Mouse (Mus musculus) MEL (cell line): Measurements from ENCODE around the gene Prss12. TPM values are rescaled to one million over a fixed set of nuclear protein-coding genes. Genes with fewer than 3 reads are reported as not detected.
A peak's percentile ranks its signal among the peaks of the same experiment; 100 is the strongest.
"Not testable (repeated sequence)": the region's sequence is repeated elsewhere in the genome, so short reads cannot be mapped to it uniquely, and the experiment has no call there.

Source experiments
- DNase-seq: peaks from one replicate; pipeline ENCODE4 v3.0.0; 2011; ENCODE audit warnings: low read depth, low spot score
- H3K27ac ChIP-seq: 2 replicates; pipeline ENCODE4 v1.5.1; 2012; ENCODE audit warnings: low read depth, mild to moderate bottlenecking, control low read depth, low read length, moderate library complexity; ENCODE audit not compliant: control insufficient read depth
- H3K27me3 ChIP-seq, 2 experiments: fragments of 150-350 bp in 1 of 2; sonication (generic) in 1 of 2; 2 replicates each; pipeline ENCODE4 v1.6.1; 2012; ENCODE audit warnings: low read length in 2 of 2, mild to moderate bottlenecking in 2 of 2, improper control_type of control experiment in 1 of 2, moderate library complexity in 1 of 2; ENCODE audit not compliant: insufficient read depth in 2 of 2, control insufficient read depth in 1 of 2
- H3K36me3 ChIP-seq, 2 experiments: 2 replicates each; pipeline ENCODE4 v1.6.1; 2012 to 2014; ENCODE audit warnings: low read length in 2 of 2, improper control_type of control experiment in 1 of 2, inconsistent platforms in 1 of 2, mild to moderate bottlenecking in 1 of 2; ENCODE audit not compliant: insufficient read depth in 2 of 2, control insufficient read depth in 1 of 2
- H3K4me1 ChIP-seq, 2 experiments: fragments of 150-350 bp in 1 of 2; sonication (generic) in 1 of 2; 2 replicates each; pipeline ENCODE4 v1.6.1; 2012; ENCODE audit warnings: low read length in 2 of 2, improper control_type of control experiment in 1 of 2, mild to moderate bottlenecking in 1 of 2; ENCODE audit not compliant: insufficient read depth in 2 of 2, control insufficient read depth in 1 of 2
- H3K4me3 ChIP-seq, 2 experiments: fragments of 150-350 bp in 1 of 2; sonication (generic) in 1 of 2; 2 replicates each; pipeline ENCODE4 v1.5.1; 2012; ENCODE audit warnings: low read depth in 2 of 2, low read length in 2 of 2, mild to moderate bottlenecking in 2 of 2, moderate library complexity in 2 of 2, control low read depth in 1 of 2, improper control_type of control experiment in 1 of 2; ENCODE audit not compliant: control insufficient read depth in 1 of 2, insufficient read depth in 1 of 2
- H3K79me2 ChIP-seq: 2 replicates; pipeline ENCODE4 v1.6.1; 2012; ENCODE audit warnings: mild to moderate bottlenecking, low read length, moderate library complexity; ENCODE audit not compliant: control insufficient read depth, poor library complexity, insufficient read depth
- H3K9ac ChIP-seq: 2 replicates; pipeline ENCODE4 v1.6.1; 2012; ENCODE audit warnings: low read depth, mild to moderate bottlenecking, control low read depth, low read length, moderate library complexity; ENCODE audit not compliant: control insufficient read depth, poor library complexity, severe bottlenecking
- H3K9me3 ChIP-seq: fragments of 150-350 bp; sonication (generic); replicated peaks from 2 replicates; pipeline ENCODE4 v1.6.1; 2012; ENCODE audit warnings: mild to moderate bottlenecking, low read length, improper control_type of control experiment, moderate library complexity; ENCODE audit not compliant: insufficient read depth
- CHD2 ChIP-seq: IDR thresholded peaks from 2 replicates; pipeline ENCODE4 v1.6.1; 2011; ENCODE audit warnings: low read length, improper control_type of control experiment
- CTCF ChIP-seq, 3 experiments: IDR thresholded peaks in 2 of 3; conservative IDR thresholded peaks in 1 of 3; 2 replicates each; pipeline ENCODE4 v1.5.1; 2011 to 2012; ENCODE audit warnings: low read length in 3 of 3, low read depth in 2 of 3, mild to moderate bottlenecking in 2 of 3, improper control_type of control experiment in 1 of 3, inconsistent platforms in 1 of 3, mixed read lengths in 1 of 3, moderate library complexity in 1 of 3; ENCODE audit not compliant: control insufficient read depth in 1 of 3, insufficient read depth in 1 of 3, poor library complexity in 1 of 3, severe bottlenecking in 1 of 3
- ELF1 ChIP-seq: IDR thresholded peaks from 2 replicates; pipeline ENCODE4 v1.6.1; 2014; ENCODE audit warnings: low read depth, mild to moderate bottlenecking, inconsistent platforms, low read length, improper control_type of control experiment, moderate library complexity
- EP300 ChIP-seq, 2 experiments: IDR thresholded peaks; 2 replicates each; pipeline ENCODE4 v1.6.1; 2011; ENCODE audit warnings: improper control_type of control experiment in 2 of 2, low read length in 2 of 2, low read depth in 1 of 2, mild to moderate bottlenecking in 1 of 2
- GABPA ChIP-seq: IDR thresholded peaks from 2 replicates; pipeline ENCODE4 v1.6.1; 2012; ENCODE audit warnings: low read depth, mild to moderate bottlenecking, inconsistent platforms, low read length, improper control_type of control experiment, moderate library complexity
- GATA1 ChIP-seq: IDR thresholded peaks from 2 replicates; pipeline ENCODE4 v1.6.1; 2011; ENCODE audit warnings: low read depth, low read length, improper control_type of control experiment
- MEF2A ChIP-seq: IDR thresholded peaks from 2 replicates; pipeline ENCODE4 v1.6.1; 2014; ENCODE audit warnings: low read depth, mild to moderate bottlenecking, inconsistent platforms, low read length, improper control_type of control experiment; ENCODE audit not compliant: poor library complexity, insufficient replicate concordance, severe bottlenecking; ENCODE audit errors: extremely low read depth
- MXI1 ChIP-seq: IDR thresholded peaks from 2 replicates; pipeline ENCODE4 v1.6.1; 2011; ENCODE audit warnings: mild to moderate bottlenecking, low read depth, low read length, improper control_type of control experiment
- MYB ChIP-seq: IDR thresholded peaks from 2 replicates; pipeline ENCODE4 v1.6.1; 2011; ENCODE audit warnings: mild to moderate bottlenecking, low read depth, low read length, improper control_type of control experiment
- NRF1 ChIP-seq: IDR thresholded peaks from 2 replicates; pipeline ENCODE4 v1.6.1; 2014; ENCODE audit warnings: low read depth, mild to moderate bottlenecking, inconsistent platforms, low read length, improper control_type of control experiment, moderate library complexity; ENCODE audit not compliant: poor library complexity, insufficient read depth, severe bottlenecking
- RCOR1 ChIP-seq: IDR thresholded peaks from 2 replicates; pipeline ENCODE4 v1.6.1; 2012; ENCODE audit warnings: low read depth, mild to moderate bottlenecking, inconsistent platforms, low read length, improper control_type of control experiment
- TAL1 ChIP-seq: IDR thresholded peaks from 2 replicates; pipeline ENCODE4 v1.6.1; 2012; ENCODE audit warnings: mild to moderate bottlenecking, inconsistent platforms, low read length, moderate library complexity, mixed read lengths
- TBP ChIP-seq: IDR thresholded peaks from 2 replicates; pipeline ENCODE4 v1.8.0; 2011; ENCODE audit warnings: low read depth, low read length, improper control_type of control experiment
- TCF12 ChIP-seq: IDR thresholded peaks from 2 replicates; pipeline ENCODE4 v1.6.1; 2014; ENCODE audit warnings: low read depth, mild to moderate bottlenecking, inconsistent platforms, low read length, improper control_type of control experiment, moderate library complexity
- UBTF ChIP-seq: IDR thresholded peaks from 2 replicates; pipeline ENCODE4 v1.6.1; 2012; ENCODE audit warnings: low read depth, mild to moderate bottlenecking, inconsistent platforms, low read length, improper control_type of control experiment, moderate library complexity, borderline replicate concordance; ENCODE audit not compliant: insufficient read depth
- ZC3H11A ChIP-seq: IDR thresholded peaks from 2 replicates; pipeline ENCODE4 v1.6.1; 2012; ENCODE audit warnings: low read depth, mild to moderate bottlenecking, inconsistent platforms, low read length, improper control_type of control experiment
- ZKSCAN1 ChIP-seq: IDR thresholded peaks from 2 replicates; pipeline ENCODE4 v1.6.1; 2012; ENCODE audit warnings: low read depth, mild to moderate bottlenecking, inconsistent platforms, low read length, improper control_type of control experiment, moderate library complexity
- ZMIZ1 ChIP-seq: IDR thresholded peaks from 2 replicates; pipeline ENCODE4 v1.6.1; 2012; ENCODE audit warnings: low read depth, mild to moderate bottlenecking, inconsistent platforms, low read length, improper control_type of control experiment, moderate library complexity
- polyA plus RNA-seq, 2 experiments: library from polyadenylated mRNA; stranded (reverse) in 1 of 2; unstranded in 1 of 2; fragments of >175 nt in 1 of 2; fragments of >200 nt in 1 of 2; gene quantifications; 2 replicates each; pipeline versions ENCODE4 v1.2.1 to v1.2.4; 2012; ENCODE audit warnings: low replicate concordance in 2 of 2, low read depth in 1 of 2; ENCODE audit not compliant: insufficient read length in 2 of 2, insufficient read depth in 1 of 2, missing spikeins in 1 of 2
- total RNA-seq: library from RNA; depleted of rRNA; stranded (reverse); fragments of 300-350 nt; gene quantifications from 2 replicates; pipeline ENCODE4 v1.2.3, GENCODE M21; 2012

Gene Prss12
- total and polyA plus RNA-seq, 3 experiments, result 0.23 TPM; not detected in 2

GRCm38 (mm10) chr3:123495088-123495487, 48.4 kb downstream of the Prss12 start:
- TF ChIP-seq MEF2A, result no peak
- no peak for TF ChIP-seq GABPA
- TF ChIP-seq CHD2, result no peak
- no peaks in the 10 kb centered on the region for H3K36me3 ChIP-seq
- no peaks in the 10 kb centered on the region for H3K9me3 ChIP-seq
- no peak for DNase-seq
- H3K27ac ChIP-seq, result no peak overlapping the region
- H3K79me2 ChIP-seq, result no peaks in the 10 kb centered on the region
- no peaks in the 10 kb centered on the region; a peak in 3 of 4 replicates for H3K27me3 ChIP-seq
- H3K4me3 ChIP-seq, result no peak overlapping the region
- H3K9ac ChIP-seq, result no peak overlapping the region
- no peaks in the 10 kb centered on the region for H3K4me1 ChIP-seq

GRCm38 (mm10) chr3:123498787-123499186, 52.1 kb downstream of the Prss12 start:
- Histone ChIP-seq H3K9me3 (no peaks in the 10 kb centered on the region), H3K9ac (no peak overlapping the region), H3K79me2 (no peaks in the 10 kb centered on the region), H3K27me3 (no peaks in the 10 kb centered on the region; a peak in 2 of 4 replicates), H3K4me1 (0 out of 4 replicates have a peak, but pooled peaks cover 0 to 2% of the 10 kb centered on the region in 2 experiments), H3K36me3 (peaks cover 0 to 2% of the 10 kb centered on the region in 2 experiments; a peak in 1 of 4 replicates), H3K27ac (no peak overlapping the region), H3K4me3 (no peak overlapping the region)
- DNase-seq, result no peak
- TF ChIP-seq EP300 (IDR thresholded peaks at IDR 0.05; ENCODE audit: low read depth in 1 of 2, low read length in 2 of 2), result no peak
- TF ChIP-seq ELF1, result no peak
- TF ChIP-seq CTCF (IDR thresholded peaks at IDR 0.05 in 2 of 3, conservative IDR thresholded peaks at IDR 0.05 in 1 of 3; ENCODE audit: control insufficient read depth in 1 of 3, insufficient read depth in 1 of 3, low read depth in 2 of 3, low read length in 3 of 3, poor library complexity in 1 of 3, severe bottlenecking in 1 of 3), result no peak
- TF ChIP-seq ZKSCAN1, result no peak
- TF ChIP-seq ZMIZ1, result no peak
- no peak for TF ChIP-seq CHD2
- no peak for TF ChIP-seq MYB
- no peak for TF ChIP-seq MXI1
- no peak for TF ChIP-seq TBP
- TF ChIP-seq GATA1, result no peak
- no peak for TF ChIP-seq UBTF
- no peak for TF ChIP-seq ZC3H11A
- no peak for TF ChIP-seq NRF1

GRCm38 (mm10) chr3:123501798-123502197, 55.1 kb downstream of the Prss12 start:
- not testable (repeated sequence) for H3K27ac ChIP-seq, H3K4me1 ChIP-seq, H3K9me3 ChIP-seq, H3K4me3 ChIP-seq, H3K27me3 ChIP-seq, H3K9ac ChIP-seq, H3K79me2 ChIP-seq
- TF ChIP-seq TBP, result peak; percentile 95
- TF ChIP-seq RCOR1, result peak; percentile 20; the same call in 1 of the 2 replicates
- TF ChIP-seq TAL1, result 0 out of 2 replicates have a peak, but pooled peaks have one; percentile 23
- peak; percentile 49; the same call in 1 of the 2 replicates for TF ChIP-seq TCF12
- peak; percentile 62 for DNase-seq
- peaks cover 0 to 17% of the 10 kb centered on the region in 2 experiments; a peak in 2 of 4 replicates for H3K36me3 ChIP-seq
